Mouse (Mus musculus): ENCODE data around the gene Ydjc.

DNA sequence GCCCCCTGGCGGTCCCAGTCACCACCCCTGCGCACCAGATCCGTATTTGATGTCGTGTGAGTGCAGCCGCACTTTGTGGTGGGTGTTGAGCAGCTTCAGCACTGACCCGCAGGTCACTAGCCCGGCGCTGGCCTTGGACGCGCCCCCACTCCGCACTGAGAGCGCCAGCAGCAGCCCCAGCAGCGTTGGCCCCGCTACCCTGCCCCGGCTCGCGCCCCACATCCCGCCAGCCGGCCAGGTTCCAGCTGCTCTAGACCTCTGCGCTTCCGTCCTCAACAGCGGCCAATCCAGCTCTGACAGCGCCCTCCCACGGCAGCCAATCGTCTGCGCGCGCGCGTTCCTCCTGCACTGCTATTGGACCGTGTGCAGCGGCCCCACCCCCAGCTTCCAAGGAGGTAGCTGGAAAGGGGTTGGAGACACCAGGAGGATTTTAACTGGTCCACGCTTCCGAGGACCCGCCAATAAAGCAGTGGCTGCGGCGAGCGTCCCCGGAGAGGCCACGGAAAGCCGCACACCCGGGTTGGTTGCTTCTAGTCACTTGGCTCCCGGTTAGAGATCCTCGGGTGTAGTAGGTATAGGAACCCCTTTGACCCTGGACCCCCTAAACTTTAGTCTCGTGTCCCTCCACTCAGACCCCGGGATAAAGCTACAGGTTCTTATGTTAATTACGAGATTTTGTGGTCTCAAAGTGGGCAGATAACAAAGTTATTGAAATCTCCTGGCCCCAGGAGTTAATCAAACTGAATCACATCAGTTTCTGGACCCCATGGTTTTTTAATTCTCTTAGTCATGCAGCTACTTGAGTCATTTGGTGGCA, 12.1 kb upstream of the Ydjc start, which contains the start of gene Sdf2l1:
- peak; percentile 24; the same call in 1 of the 2 replicates for TF ChIP-seq CTCF (IDR thresholded peaks at IDR 0.05; ENCODE audit: low read depth)
- peak; percentile 77; the same call in 1 of the 2 replicates for TF ChIP-seq EP300 (IDR thresholded peaks at IDR 0.05; ENCODE audit: low read depth)

Data from heart, postnatal 0 days (tissue).